Mouse (Mus musculus) heart, embryonic 12.5 days (tissue): ENCODE data around the gene Ica1l. TPM values are rescaled to one million over a fixed set of nuclear protein-coding genes. Genes with fewer than 3 reads are reported as not detected.

Source experiments
- ATAC-seq: fragments of 200-750 bp; cut with Nextera tagmentation; 2 replicates; pipeline ENCODE4 v1.8.0; 2017; ENCODE audit warnings: moderate TSS enrichment, moderate library complexity; ENCODE audit not compliant: insufficient number of reproducible peaks, low FRiP score
- H3K27ac ChIP-seq: fragments of 300-500 bp; sonication (generic); 2 replicates; pipeline ENCODE4 v1.5.1; 2016; ENCODE audit warnings: mild to moderate bottlenecking, moderate library complexity; ENCODE audit not compliant: poor library complexity, severe bottlenecking
- H3K27me3 ChIP-seq: fragments of 300-500 bp; sonication (generic); replicated peaks from 2 replicates; pipeline ENCODE4 v1.6.1; 2016; ENCODE audit warnings: mild to moderate bottlenecking, moderate library complexity
- H3K36me3 ChIP-seq: fragments of 300-500 bp; sonication (generic); 2 replicates; pipeline ENCODE4 v1.6.1; 2016; ENCODE audit warnings: mild to moderate bottlenecking, moderate library complexity
- H3K4me1 ChIP-seq: fragments of 300-500 bp; sonication (generic); replicated peaks from 2 replicates; pipeline ENCODE4 v1.6.1; 2016; ENCODE audit warnings: mild to moderate bottlenecking
- H3K4me2 ChIP-seq: fragments of 300-500 bp; sonication (generic); 2 replicates; pipeline ENCODE4 v1.6.1; 2016; ENCODE audit warnings: mild to moderate bottlenecking, moderate library complexity
- H3K4me3 ChIP-seq: fragments of 300-500 bp; sonication (generic); 2 replicates; pipeline ENCODE4 v1.5.1; 2016; ENCODE audit warnings: mild to moderate bottlenecking
- H3K9ac ChIP-seq: fragments of 300-500 bp; sonication (generic); 2 replicates; pipeline ENCODE4 v1.6.1; 2016; ENCODE audit warnings: mild to moderate bottlenecking, moderate library complexity
- H3K9me3 ChIP-seq: fragments of 300-500 bp; sonication (generic); replicated peaks from 2 replicates; pipeline ENCODE4 v1.6.1; 2016; ENCODE audit warnings: mild to moderate bottlenecking, moderate library complexity
- WGBS: fragments of 180-500 bp; shearing (Covaris S2); methylation state at CpG from one replicate; pipeline ENCODE4 v1.1.7; 2016; 5-methylcytosine and 5-hydroxymethylcytosine counted together
- polyA plus RNA-seq: library from polyadenylated mRNA; unstranded; fragments of >200 nt; fragmentation: Nextera tagmentation; extraction: Ambion mirVana; gene quantifications from 2 replicates; pipeline ENCODE4 v1.2.1, GENCODE M21; 2016

Gene Ica1l
- polyA plus RNA-seq, 1 experiment from 2014 or later, result 0.31 TPM

- no peak for ATAC-seq
- Histone ChIP-seq H3K9me3 (peaks cover 6% of the 10 kb centered on the region; the same call in 1 of the 2 replicates), H3K4me1 (0 out of 2 replicates have a peak, but pooled peaks cover 3% of the 10 kb centered on the region), H3K4me3 (no peak overlapping the region), H3K36me3 (peaks cover 34% of the 10 kb centered on the region), H3K9ac (no peak overlapping the region), H3K4me2 (no peak overlapping the region), H3K27ac (no peak overlapping the region; the same call in 1 of the 2 replicates), H3K27me3 (no peaks in the 10 kb centered on the region)
- 52% methylated on average over 6 of the region's 6 CpGs for WGBS
These were observed 76.7 kb downstream of the Ica1l start for GRCm38 (mm10) chr1:59966171-59966785.

- Histone ChIP-seq H3K4me2 (no peak overlapping the region), H3K4me3 (no peak overlapping the region), H3K9me3 (peaks cover 5% of the 10 kb centered on the region; the same call in 1 of the 2 replicates), H3K9ac (no peak overlapping the region), H3K4me1 (0 out of 2 replicates have a peak, but pooled peaks cover 5% of the 10 kb centered on the region), H3K36me3 (peaks cover 34% of the 10 kb centered on the region), H3K27me3 (no peaks in the 10 kb centered on the region), H3K27ac (no peak overlapping the region)
- WGBS, result 63% methylated on average over 1 of the region's 1 CpGs
- no peak for ATAC-seq
These were observed 83.0 kb downstream of the Ica1l start for GRCm38 (mm10) chr1:59959941-59960340.

- Histone ChIP-seq H3K9ac (no peak overlapping the region), H3K27me3 (no peaks in the 10 kb centered on the region), H3K4me2 (no peak overlapping the region), H3K9me3 (no peaks in the 10 kb centered on the region), H3K27ac (no peak overlapping the region), H3K4me1 (0 out of 2 replicates have a peak, but pooled peaks cover 8% of the 10 kb centered on the region), H3K4me3 (no peak overlapping the region), H3K36me3 (peaks cover 18% of the 10 kb centered on the region)
- WGBS, result 73% methylated on average over 3 of the region's 3 CpGs
- no peak for ATAC-seq
These were observed 85.8 kb downstream of the Ica1l start for GRCm38 (mm10) chr1:59957206-59957605.

GRCm38 (mm10) chr1:59947509-59947908, 95.5 kb downstream of the Ica1l start:
- WGBS, result 86% methylated on average over 4 of the region's 4 CpGs
- ATAC-seq, result no peak
- peaks cover 12% of the 10 kb centered on the region for H3K36me3 ChIP-seq
- H3K4me1 ChIP-seq, result peaks cover 14% of the 10 kb centered on the region
- no peak overlapping the region for H3K9ac ChIP-seq
- no peaks in the 10 kb centered on the region for H3K27me3 ChIP-seq
- no peaks in the 10 kb centered on the region for H3K9me3 ChIP-seq
- H3K4me2 ChIP-seq, result no peak overlapping the region
- H3K27ac ChIP-seq, result no peak overlapping the region
- no peak overlapping the region for H3K4me3 ChIP-seq

GRCm38 (mm10) chr1:59945969-59946368, 97.0 kb downstream of the Ica1l start:
- no peak overlapping the region for H3K27ac ChIP-seq
- 62% methylated on average over 1 of the region's 1 CpGs for WGBS
- no peak overlapping the region for H3K9ac ChIP-seq
- peaks cover 18% of the 10 kb centered on the region for H3K4me1 ChIP-seq
- no peaks in the 10 kb centered on the region for H3K9me3 ChIP-seq
- no peak overlapping the region for H3K4me3 ChIP-seq
- peaks cover 12% of the 10 kb centered on the region for H3K36me3 ChIP-seq
- H3K4me2 ChIP-seq, result no peak overlapping the region
- no peaks in the 10 kb centered on the region for H3K27me3 ChIP-seq
- ATAC-seq, result no peak

- H3K9ac ChIP-seq, result 0 out of 2 replicates have a peak overlapping the region, but pooled peaks have one; percentile 11
- no peak for ATAC-seq
- 43% methylated on average over 5 of the region's 5 CpGs for WGBS
- no peak overlapping the region for H3K4me3 ChIP-seq
- no peaks in the 10 kb centered on the region for H3K27me3 ChIP-seq
- H3K36me3 ChIP-seq, result peaks cover under 1% of the 10 kb centered on the region; the same call in 1 of the 2 replicates
- no peaks in the 10 kb centered on the region for H3K9me3 ChIP-seq
- peaks cover 18% of the 10 kb centered on the region for H3K4me1 ChIP-seq
- H3K27ac ChIP-seq, result 0 out of 2 replicates have a peak overlapping the region, but pooled peaks have one; percentile 25
- no peak overlapping the region for H3K4me2 ChIP-seq
These were observed 99.2 kb downstream of the Ica1l start for GRCm38 (mm10) chr1:59943825-59944224.

GRCm38 (mm10) chr1:59942057-59942790, 100.8 kb downstream of the Ica1l start:
- 67% methylated on average over 6 of the region's 6 CpGs for WGBS
- no peak overlapping the region for H3K27ac ChIP-seq
- H3K27me3 ChIP-seq, result no peaks in the 10 kb centered on the region
- no peak overlapping the region for H3K4me3 ChIP-seq
- H3K4me2 ChIP-seq, result no peak overlapping the region
- no peaks in the 10 kb centered on the region for H3K9me3 ChIP-seq
- peaks cover 18% of the 10 kb centered on the region for H3K4me1 ChIP-seq
- H3K9ac ChIP-seq, result no peak overlapping the region
- no peaks in the 10 kb centered on the region for H3K36me3 ChIP-seq
- no peak for ATAC-seq

- WGBS, result 81% methylated on average over 1 of the region's 1 CpGs
- no peak overlapping the region for H3K27ac ChIP-seq
- no peaks in the 10 kb centered on the region for H3K9me3 ChIP-seq
- H3K4me1 ChIP-seq, result peaks cover 15% of the 10 kb centered on the region
- no peak for ATAC-seq
- H3K36me3 ChIP-seq, result no peaks in the 10 kb centered on the region
- no peak overlapping the region for H3K4me2 ChIP-seq
- no peaks in the 10 kb centered on the region for H3K27me3 ChIP-seq
- H3K4me3 ChIP-seq, result no peak overlapping the region
- H3K9ac ChIP-seq, result no peak overlapping the region
These were observed 101.9 kb downstream of the Ica1l start for GRCm38 (mm10) chr1:59941063-59941462.

GRCm38 (mm10) chr1:59932991-59933390, 110.0 kb downstream of the Ica1l start:
- no peak overlapping the region for H3K4me2 ChIP-seq
- no peaks in the 10 kb centered on the region for H3K27me3 ChIP-seq
- H3K9me3 ChIP-seq, result no peaks in the 10 kb centered on the region
- H3K36me3 ChIP-seq, result 0 out of 2 replicates have a peak, but pooled peaks cover 2% of the 10 kb centered on the region
- WGBS, result 92% methylated on average over 2 of the region's 2 CpGs
- H3K4me1 ChIP-seq, result no peaks in the 10 kb centered on the region
- H3K27ac ChIP-seq, result no peak overlapping the region
- ATAC-seq, result no peak
- H3K9ac ChIP-seq, result no peak overlapping the region
- no peak overlapping the region for H3K4me3 ChIP-seq
